Mouse (Mus musculus): ENCODE measurements around the gene Alg9. TPM values are rescaled to one million over a fixed set of nuclear protein-coding genes. Genes with fewer than 3 reads are reported as not detected.
A peak's percentile ranks its signal among the peaks of the same experiment; 100 is the strongest.

The Alg9 gene
- polyA plus RNA-seq, 1 experiment from 2014 or later: 54.1 TPM

DNA sequence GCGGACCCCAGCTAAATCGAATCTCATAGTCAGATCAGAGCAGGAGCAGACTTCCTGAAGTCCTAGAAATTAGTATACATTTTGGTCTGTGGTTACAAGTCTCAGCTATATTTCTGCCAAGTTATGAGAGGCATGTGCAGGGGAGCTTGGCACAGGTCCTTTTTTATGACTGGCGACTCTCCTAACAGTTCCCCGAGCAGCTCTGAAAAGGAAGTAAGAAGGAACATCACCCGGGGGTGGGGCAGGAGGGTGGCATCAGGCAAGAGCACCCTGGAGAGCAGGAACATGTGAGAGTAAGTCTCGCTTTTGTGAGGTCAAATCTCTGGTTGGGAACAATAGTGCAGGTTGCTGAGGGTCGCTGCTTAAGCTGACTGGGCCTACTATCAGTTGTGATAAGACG is 75.9 kb downstream of the Alg9 start:
- no peaks in the 10 kb centered on the region for H3K36me3 ChIP-seq (ENCODE audit: control insufficient read depth, insufficient read depth)
- 0 out of 2 replicates have a peak overlapping the region, but pooled peaks have one; percentile 0 for H3K4me2 ChIP-seq (ENCODE audit: low read length)
- ATAC-seq: no peak
- no peaks in the 10 kb centered on the region for H3K9me3 ChIP-seq (ENCODE audit: control insufficient read depth, low read length)
- H3K9ac ChIP-seq (replicated peaks; ENCODE audit: low read depth, low read length): 0 out of 2 replicates have a peak overlapping the region, but pooled peaks have one; percentile 11
- H3K4me3 ChIP-seq (replicated peaks; ENCODE audit: low read length): no peak overlapping the region
- 36% methylated on average over 8 of the region's 8 CpGs for WGBS
- H3K4me1 ChIP-seq (replicated peaks; ENCODE audit: control insufficient read depth, insufficient read depth, low read length): peaks cover 28% of the 10 kb centered on the region
- no peaks in the 10 kb centered on the region for H3K27me3 ChIP-seq (replicated peaks; ENCODE audit: control insufficient read depth, insufficient read depth, low read length)
- H3K27ac ChIP-seq (ENCODE audit: low read length): peak overlapping the region; percentile 16; the same call in 1 of the 2 replicates

DNA sequence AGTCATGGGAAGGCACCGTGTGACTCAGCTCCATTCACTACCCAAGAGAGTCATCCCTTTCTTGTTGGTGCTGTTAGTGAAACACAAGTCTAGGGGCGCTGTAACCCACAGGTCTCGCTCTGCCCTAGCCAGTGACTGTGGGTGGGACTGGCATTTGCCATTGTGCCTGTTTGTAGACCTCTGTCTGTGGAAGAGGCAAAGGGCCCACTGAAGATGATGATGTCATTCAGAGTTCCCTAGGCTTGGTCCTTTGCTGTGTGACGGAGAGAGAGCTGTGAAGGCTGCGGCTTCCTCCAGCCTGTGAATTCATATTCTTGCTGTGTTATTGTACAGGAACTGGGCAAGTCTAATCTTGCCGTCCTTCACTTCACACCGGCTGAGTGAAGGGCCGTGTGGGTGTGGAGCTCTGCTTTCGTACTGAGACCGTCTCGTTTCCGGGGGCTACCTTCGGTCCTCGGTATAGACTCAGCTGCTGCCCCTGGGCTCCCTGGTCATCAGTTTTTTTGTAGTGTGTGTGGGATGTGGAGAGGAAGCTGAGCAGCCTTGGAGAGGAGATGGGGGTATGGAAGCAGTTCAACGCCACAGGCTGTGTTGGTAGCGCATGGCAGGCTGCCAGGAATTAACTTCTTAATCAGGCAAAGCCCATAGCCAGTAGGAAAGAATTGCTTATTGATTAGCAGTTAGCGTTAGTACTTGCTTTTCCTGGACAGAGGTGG is 78.0 kb downstream of the Alg9 start:
- Histone ChIP-seq H3K27ac (ENCODE audit: low read length) (no peak overlapping the region), H3K36me3 (ENCODE audit: control insufficient read depth, insufficient read depth) (no peaks in the 10 kb centered on the region), H3K4me1 (replicated peaks; ENCODE audit: control insufficient read depth, insufficient read depth, low read length) (peaks cover 35% of the 10 kb centered on the region), H3K4me3 (replicated peaks; ENCODE audit: low read length) (no peak overlapping the region), H3K9ac (replicated peaks; ENCODE audit: low read depth, low read length) (no peak overlapping the region), H3K27me3 (replicated peaks; ENCODE audit: control insufficient read depth, insufficient read depth, low read length) (no peaks in the 10 kb centered on the region), H3K9me3 (ENCODE audit: control insufficient read depth, low read length) (no peaks in the 10 kb centered on the region), H3K4me2 (ENCODE audit: low read length) (peak overlapping the region; percentile 20)
- WGBS: 44% methylated on average over 17 of the region's 17 CpGs
- ATAC-seq: no peak

DNA sequence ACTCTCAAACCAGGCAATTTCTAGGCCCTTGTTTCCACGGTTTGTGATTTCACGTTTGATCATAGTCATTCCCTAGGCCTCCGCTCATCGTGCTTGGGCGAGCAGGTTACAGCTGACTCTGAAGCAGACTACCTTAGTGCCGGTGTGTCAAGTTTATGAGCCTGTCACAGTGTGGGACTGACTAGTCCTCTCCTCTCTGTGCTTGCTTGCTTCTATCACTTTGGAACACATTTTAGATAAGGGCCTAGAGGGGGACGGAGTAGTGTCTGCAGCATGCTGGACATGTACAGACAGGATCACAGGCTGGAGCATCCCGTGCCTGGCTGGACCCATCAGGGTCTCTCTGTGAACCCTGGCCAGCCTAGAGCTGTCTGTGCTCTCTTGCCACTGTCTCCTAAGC is 79.6 kb downstream of the Alg9 start:
- Histone ChIP-seq H3K27ac (ENCODE audit: low read length) (no peak overlapping the region), H3K36me3 (ENCODE audit: control insufficient read depth, insufficient read depth) (no peaks in the 10 kb centered on the region), H3K27me3 (replicated peaks; ENCODE audit: control insufficient read depth, insufficient read depth, low read length) (no peaks in the 10 kb centered on the region), H3K4me3 (replicated peaks; ENCODE audit: low read length) (no peak overlapping the region), H3K9me3 (ENCODE audit: control insufficient read depth, low read length) (no peaks in the 10 kb centered on the region), H3K9ac (replicated peaks; ENCODE audit: low read depth, low read length) (no peak overlapping the region), H3K4me2 (ENCODE audit: low read length) (no peak overlapping the region), H3K4me1 (replicated peaks; ENCODE audit: control insufficient read depth, insufficient read depth, low read length) (peaks cover 37% of the 10 kb centered on the region)
- no peak for ATAC-seq
- 82% methylated on average over 8 of the region's 8 CpGs for WGBS

DNA sequence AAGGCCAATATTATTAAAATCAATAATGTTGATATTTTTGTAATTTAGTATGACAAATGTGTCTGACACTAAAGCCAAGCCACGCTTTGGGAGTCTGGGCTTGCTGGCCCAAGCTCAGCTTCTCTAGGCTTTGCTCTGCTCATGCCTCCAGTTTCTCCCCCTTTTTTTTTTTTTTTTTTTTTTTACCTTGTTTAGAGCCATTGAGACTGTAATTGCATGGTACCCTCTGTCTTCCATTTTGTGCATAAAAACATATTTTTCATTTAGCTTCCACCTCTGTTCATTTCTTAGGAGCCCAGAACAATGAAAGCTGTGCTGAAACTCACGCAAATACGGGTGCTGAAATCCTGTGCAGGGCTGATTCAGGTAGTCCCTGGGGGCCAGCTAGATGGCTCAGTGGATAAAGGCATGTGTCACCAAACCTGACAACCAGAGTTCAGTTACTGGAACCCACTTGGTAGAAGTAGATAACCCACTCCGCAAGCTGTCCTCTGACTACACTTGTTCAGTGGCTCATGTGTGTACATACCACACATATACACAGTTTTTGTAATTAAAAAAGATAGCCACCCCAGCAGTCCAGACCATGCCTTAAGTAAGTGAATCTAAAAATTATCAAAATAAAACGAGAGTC is 80.4 kb downstream of the Alg9 start:
- Histone ChIP-seq H3K9ac (replicated peaks; ENCODE audit: low read depth, low read length) (no peak overlapping the region), H3K27ac (ENCODE audit: low read length) (no peak overlapping the region), H3K9me3 (ENCODE audit: control insufficient read depth, low read length) (no peaks in the 10 kb centered on the region), H3K4me3 (replicated peaks; ENCODE audit: low read length) (no peak overlapping the region), H3K27me3 (replicated peaks; ENCODE audit: control insufficient read depth, insufficient read depth, low read length) (no peaks in the 10 kb centered on the region), H3K4me1 (replicated peaks; ENCODE audit: control insufficient read depth, insufficient read depth, low read length) (peaks cover 29% of the 10 kb centered on the region), H3K4me2 (ENCODE audit: low read length) (no peak overlapping the region), H3K36me3 (ENCODE audit: control insufficient read depth, insufficient read depth) (no peaks in the 10 kb centered on the region)
- 89% methylated on average over 5 of the region's 5 CpGs for WGBS
- no peak for ATAC-seq

DNA sequence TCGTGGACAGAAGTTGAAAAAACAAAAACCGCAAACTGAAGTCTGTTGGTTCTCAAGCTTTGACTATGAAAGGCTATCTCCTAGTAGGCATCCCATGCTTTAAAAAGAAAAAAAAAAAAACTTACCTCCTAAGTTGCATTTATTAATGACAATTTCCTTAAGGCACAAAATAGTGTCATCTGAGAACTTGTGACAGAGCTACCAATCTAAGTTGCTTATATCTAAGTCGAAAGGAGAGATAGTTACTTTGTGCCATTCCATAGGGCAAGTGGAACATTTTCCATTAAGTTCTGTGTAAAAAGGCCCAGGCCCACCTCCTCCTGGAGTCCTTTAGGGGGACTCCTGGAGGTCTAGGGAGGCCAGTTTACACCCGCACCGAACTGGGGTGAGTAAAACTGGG is 81.0 kb downstream of the Alg9 start:
- H3K4me1 ChIP-seq (replicated peaks; ENCODE audit: control insufficient read depth, insufficient read depth, low read length): peaks cover 29% of the 10 kb centered on the region
- peak overlapping the region; percentile 55 for H3K27ac ChIP-seq (ENCODE audit: low read length)
- H3K4me3 ChIP-seq (replicated peaks; ENCODE audit: low read length): no peak overlapping the region
- no peaks in the 10 kb centered on the region for H3K9me3 ChIP-seq (ENCODE audit: control insufficient read depth, low read length)
- H3K36me3 ChIP-seq (ENCODE audit: control insufficient read depth, insufficient read depth): no peaks in the 10 kb centered on the region
- WGBS: 59% methylated on average over 5 of the region's 5 CpGs
- H3K9ac ChIP-seq (replicated peaks; ENCODE audit: low read depth, low read length): no peak overlapping the region
- H3K27me3 ChIP-seq (replicated peaks; ENCODE audit: control insufficient read depth, insufficient read depth, low read length): no peaks in the 10 kb centered on the region
- no peak; the same call in 1 of the 2 replicates for ATAC-seq
- peak overlapping the region; percentile 52 for H3K4me2 ChIP-seq (ENCODE audit: low read length)

DNA sequence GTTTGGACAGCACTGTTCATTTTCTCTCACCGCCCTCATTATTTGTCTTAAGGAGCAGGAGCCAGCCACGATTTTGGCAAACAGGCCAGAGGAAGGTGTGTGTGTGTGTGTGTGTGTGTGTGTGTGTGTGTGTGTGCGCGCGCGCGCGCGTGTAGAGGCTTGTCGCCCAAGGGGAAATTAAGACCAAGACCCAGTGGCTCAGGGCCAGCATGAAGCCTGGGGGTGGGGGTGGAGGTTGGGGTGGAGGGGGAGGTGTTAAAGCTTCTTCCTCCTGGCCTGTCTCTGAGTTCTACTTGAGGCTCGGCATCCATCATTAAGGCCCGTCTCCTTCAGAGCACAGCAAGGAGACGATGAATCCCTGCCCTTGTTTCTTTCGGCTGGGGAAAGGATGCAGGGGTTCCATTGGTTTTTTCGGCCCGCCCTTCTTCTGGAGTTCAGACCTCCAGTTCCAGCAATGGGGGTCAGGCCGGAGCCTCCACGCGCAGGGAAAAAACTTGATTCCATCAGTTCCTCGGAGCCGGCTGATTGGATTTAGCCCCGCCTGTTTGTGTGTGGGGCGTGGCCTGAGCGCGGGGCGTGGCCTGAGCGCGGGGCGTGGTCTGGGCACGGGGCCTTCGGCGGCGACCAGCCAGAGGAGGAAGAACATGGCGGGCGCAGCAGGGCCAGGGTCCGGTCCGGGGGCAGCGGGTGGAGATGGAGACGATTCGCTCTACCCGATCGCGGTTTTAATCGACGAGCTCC is 81.7 kb downstream of the Alg9 start:
- Histone ChIP-seq H3K27me3 (replicated peaks; ENCODE audit: control insufficient read depth, insufficient read depth, low read length) (no peaks in the 10 kb centered on the region), H3K9me3 (ENCODE audit: control insufficient read depth, low read length) (no peaks in the 10 kb centered on the region), H3K4me2 (ENCODE audit: low read length) (peak overlapping the region; percentile 52)

DNA sequence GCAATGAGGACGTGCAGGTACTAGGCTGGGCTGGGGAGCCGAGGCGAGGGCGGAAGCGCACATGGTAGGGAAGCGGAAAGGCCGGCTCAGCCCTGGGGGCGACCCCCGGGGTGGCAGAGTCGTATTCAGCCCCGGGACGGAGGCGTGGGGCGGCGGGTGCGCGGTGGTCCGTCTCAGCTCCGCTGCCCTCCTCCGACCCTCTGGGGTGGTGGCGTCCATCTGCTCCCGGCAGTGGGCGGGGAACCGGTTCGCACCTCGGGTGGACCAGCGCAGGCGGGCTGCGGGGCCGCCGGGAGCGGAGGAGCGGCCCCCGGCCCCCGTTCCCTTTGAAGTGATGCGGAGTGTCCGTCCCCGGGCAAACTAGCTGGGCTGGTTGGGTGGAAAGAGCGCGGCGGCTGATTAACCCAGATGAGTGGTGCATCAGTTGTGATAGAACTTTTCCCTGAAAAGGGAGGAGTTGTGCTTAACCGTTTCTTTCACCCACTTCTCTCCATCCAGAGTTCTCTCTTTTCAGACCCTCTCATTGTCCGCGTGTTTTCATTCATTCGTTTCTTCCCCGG is 82.3 kb downstream of the Alg9 start:
- Histone ChIP-seq H3K36me3 (ENCODE audit: control insufficient read depth, insufficient read depth) (no peaks in the 10 kb centered on the region; the same call in 1 of the 2 replicates), H3K9me3 (ENCODE audit: control insufficient read depth, low read length) (no peaks in the 10 kb centered on the region), H3K27ac (ENCODE audit: low read length) (peak overlapping the region; percentile 81), H3K9ac (replicated peaks; ENCODE audit: low read depth, low read length) (peak overlapping the region; percentile 75), H3K4me2 (ENCODE audit: low read length) (peak overlapping the region; percentile 52), H3K4me3 (replicated peaks; ENCODE audit: low read length) (peak overlapping the region; percentile 59), H3K4me1 (replicated peaks; ENCODE audit: control insufficient read depth, insufficient read depth, low read length) (peaks cover 34% of the 10 kb centered on the region), H3K27me3 (replicated peaks; ENCODE audit: control insufficient read depth, insufficient read depth, low read length) (no peaks in the 10 kb centered on the region)
- ATAC-seq: peak; percentile 78
- whole genome bisulfite sequencing: 0% methylated on average over 46 of the region's 46 CpGs

More for the DNA sequence above, 81.7 kb downstream of the Alg9 start:
- H3K4me3 ChIP-seq (replicated peaks; ENCODE audit: low read length): peak overlapping the region; percentile 59
- H3K36me3 ChIP-seq (ENCODE audit: control insufficient read depth, insufficient read depth): no peaks in the 10 kb centered on the region
- 0% methylated on average over 44 of the region's 45 CpGs for whole genome bisulfite sequencing
- H3K9ac ChIP-seq (replicated peaks; ENCODE audit: low read depth, low read length): peak overlapping the region; percentile 75
- peak overlapping the region; percentile 81 for H3K27ac ChIP-seq (ENCODE audit: low read length)
- peak; percentile 75 for ATAC-seq
- H3K4me1 ChIP-seq (replicated peaks; ENCODE audit: control insufficient read depth, insufficient read depth, low read length): peaks cover 30% of the 10 kb centered on the region

DNA sequence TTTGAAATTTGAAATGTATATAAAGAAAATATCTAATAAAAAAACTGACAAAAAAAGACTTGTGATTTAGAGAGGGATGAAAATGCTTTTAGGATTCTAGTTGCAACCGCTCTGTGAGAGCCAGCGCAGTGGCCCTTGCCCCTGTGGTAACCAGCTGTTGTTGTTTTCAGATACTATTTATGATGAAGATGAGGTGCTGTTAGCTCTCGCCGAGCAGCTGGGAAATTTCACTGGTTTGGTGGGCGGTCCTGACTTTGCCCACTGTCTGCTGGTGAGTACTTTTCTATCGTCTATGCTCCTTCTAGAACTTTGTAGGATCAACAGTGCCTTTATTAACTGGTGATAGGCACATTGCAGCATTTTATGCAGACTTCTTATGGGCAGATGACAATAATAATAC is 83.9 kb downstream of the Alg9 start:
- Histone ChIP-seq H3K9ac (replicated peaks; ENCODE audit: low read depth, low read length) (no peak overlapping the region), H3K4me1 (replicated peaks; ENCODE audit: control insufficient read depth, insufficient read depth, low read length) (peaks cover 23% of the 10 kb centered on the region), H3K36me3 (ENCODE audit: control insufficient read depth, insufficient read depth) (peaks cover 3% of the 10 kb centered on the region; the same call in 1 of the 2 replicates), H3K27ac (ENCODE audit: low read length) (no peak overlapping the region), H3K4me2 (ENCODE audit: low read length) (peak overlapping the region; percentile 24; the same call in 1 of the 2 replicates), H3K9me3 (ENCODE audit: control insufficient read depth, low read length) (no peaks in the 10 kb centered on the region), H3K4me3 (replicated peaks; ENCODE audit: low read length) (no peak overlapping the region), H3K27me3 (replicated peaks; ENCODE audit: control insufficient read depth, insufficient read depth, low read length) (no peaks in the 10 kb centered on the region)
- WGBS: 82% methylated on average over 6 of the region's 6 CpGs
- no peak for ATAC-seq
